Mouse (Mus musculus): ENCODE measurements around the gene Ttll5. TPM values are rescaled to one million over a fixed set of nuclear protein-coding genes. Genes with fewer than 3 reads are reported as not detected.

The Ttll5 gene
- polyA plus RNA-seq (2012; rRNA removed), result 17.2 and 18.5 TPM in 2 replicates

DNA sequence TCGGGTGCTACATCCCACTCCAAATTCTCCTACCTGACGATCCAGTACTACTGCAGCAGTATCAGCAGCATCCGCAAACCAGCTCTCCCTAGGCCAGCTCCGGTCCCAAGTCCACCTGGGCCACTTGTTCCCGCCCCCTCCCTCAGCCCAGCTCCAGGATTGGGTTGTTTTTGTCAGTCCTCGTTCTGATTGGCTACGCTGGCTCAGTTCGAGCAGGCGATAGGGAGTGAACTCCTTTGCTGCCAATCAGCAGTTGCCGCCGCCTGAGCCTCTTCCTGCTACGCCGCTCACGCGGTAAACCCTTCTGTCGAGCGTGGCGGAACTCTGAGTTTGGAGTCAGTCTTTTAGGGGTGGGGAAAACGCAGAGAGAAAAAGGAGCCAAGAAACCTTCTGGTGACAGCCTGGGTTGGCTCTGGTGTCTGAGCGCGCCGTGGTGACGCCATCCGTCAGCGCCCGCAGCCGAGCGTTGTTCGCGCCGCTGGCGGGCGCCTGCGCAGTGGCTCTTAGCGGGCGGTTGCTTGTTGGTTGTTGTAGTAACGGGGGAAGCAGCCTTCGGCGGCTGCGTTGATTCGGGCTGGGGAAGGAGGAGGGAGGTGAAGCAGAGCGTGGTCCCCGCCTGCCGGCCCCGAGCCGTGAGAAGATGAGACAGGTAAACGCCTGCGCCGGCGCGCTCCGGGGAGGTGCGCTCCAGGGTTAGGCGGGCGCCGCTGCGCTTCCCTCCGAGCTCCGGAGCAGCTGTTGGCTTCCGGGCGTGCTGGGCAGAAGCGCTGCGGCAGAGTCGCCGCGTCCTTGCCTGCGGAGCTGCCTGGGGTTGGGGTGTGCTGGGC is at the start of gene Ttll5, which contains the start of gene Erg28:
Ttll5 (plus strand) TSS at position 222 of the 827 bp plus-strand sequence.
Erg28 (minus strand) TSS at position 113 of the 827 bp plus-strand sequence.

DNA sequence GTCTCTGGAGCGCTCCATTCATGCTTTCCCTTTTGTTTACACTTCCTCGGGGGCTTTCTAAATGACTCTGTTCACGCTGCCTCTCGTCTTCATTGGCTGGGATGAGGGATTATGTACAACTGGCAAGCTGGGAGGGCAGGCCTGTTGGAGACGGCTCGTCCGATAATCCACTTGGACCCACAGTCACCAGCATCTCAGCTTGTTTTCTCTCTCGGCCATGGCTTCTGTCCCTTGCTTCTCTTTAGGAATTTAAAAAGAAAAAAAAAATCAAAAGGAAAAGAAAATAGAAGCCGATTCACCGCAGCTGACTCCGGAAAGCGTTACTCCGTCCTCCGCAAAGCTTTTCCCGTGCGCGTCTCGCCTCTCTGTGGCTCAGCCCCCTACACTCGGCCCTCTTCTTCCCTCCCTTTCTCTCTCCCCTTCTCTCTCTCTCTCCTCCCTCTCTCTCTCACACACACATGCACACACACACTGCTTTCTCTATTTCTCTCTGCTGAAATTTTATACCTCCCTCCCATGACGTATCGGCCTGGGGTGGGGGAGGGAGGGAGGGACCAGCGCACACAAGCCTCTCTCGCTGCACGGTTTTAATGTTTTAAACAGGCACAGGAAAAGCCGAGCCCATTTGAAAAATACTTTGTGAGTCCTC is 254.2 kb downstream of the Ttll5 start, which contains the start of gene Tgfb3:
Tgfb3 (minus strand) TSS at position 489 of the 649 bp plus-strand sequence.

DNA sequence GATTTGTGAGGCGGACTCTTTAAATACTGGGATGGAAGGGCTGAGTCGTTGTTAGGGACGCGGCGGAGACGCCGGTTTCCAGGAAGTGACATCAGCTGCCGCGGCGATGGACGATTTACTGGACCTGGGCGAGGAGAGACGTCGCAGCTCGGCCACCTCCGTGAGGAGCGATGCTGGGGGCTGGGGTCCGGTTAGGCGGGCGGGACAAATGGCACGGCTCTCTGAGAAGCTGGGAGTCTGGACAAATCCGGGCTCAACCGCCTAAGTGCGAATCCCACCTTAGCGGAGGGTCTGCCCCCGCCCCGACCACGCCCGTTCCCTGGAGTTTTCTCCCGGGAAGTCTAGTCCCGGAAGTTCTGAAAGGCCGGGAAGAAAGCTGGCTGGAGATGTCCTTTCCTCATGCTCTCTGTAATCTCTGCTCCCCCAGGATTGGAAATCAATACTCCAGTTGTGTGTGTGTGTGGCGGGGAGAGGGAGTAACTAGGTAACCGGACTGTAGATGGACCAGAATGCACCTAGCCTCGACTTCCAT is 258.1 kb downstream of the Ttll5 start, which contains the start of gene Ift43:
Ift43 (plus strand) TSS at position 61 of the 532 bp plus-strand sequence.

Other genes with a start within 250 kb of the Ttll5 start
- gene Jdp2, start 225.6 kb upstream of the Ttll5 start, polyA plus RNA-seq (2012; rRNA removed), result 9.9 and 15.3 TPM in 2 replicates
- 1.5 and 2.2 TPM in 2 replicates for gene Batf, start 138.0 kb upstream of the Ttll5 start, polyA plus RNA-seq (2012; rRNA removed)
- 4.3 TPM in 2 replicates for gene Flvcr2, start 78.1 kb upstream of the Ttll5 start, polyA plus RNA-seq (2012; rRNA removed)
- gene Erg28, start 109 bp upstream of the Ttll5 start, polyA plus RNA-seq (2012; rRNA removed), result 58.7 and 62.5 TPM in 2 replicates